Comparison of ENCODE assay signal across 15 mouse cellular contexts in the genomic region with DNA sequence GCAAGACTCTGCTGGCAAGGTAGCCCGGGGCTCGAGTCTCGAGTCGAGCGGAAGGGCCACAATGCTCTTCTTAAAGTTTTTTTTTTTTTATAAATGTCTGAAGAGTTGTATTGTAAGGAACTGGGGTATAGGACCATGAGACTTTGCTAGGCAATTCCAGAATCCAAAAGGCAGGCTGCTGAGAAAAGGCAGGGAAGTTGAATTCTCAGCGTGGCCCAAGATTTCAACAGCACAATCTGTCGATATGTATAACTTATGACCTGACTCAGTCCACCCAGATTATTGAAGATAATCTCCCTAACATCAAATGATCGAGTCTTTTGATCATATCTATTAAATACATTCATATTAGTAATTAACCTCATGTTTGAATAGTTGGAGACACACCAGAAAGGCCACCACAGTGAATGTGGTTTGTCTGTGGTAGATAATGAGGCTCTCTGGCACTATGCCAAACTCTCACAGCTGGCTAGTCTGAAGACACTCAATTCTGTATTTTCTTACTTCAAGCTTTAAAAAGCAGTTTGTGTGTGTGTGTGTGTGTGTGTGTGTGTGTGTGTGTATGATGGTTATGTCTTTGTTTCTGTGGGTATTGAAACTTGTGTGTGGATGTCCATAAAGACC.
DNase-seq lines count a peak whose midpoint lies in the region; ATAC-seq and TF ChIP-seq lines count a peak whose summit lies in the region.
"Had no signal": no experiment of that assay in that cellular context is flagged by ENCODE, and none has a peak within 500 bp of the region (broad histone marks: within the 10 kb centered on the region; RNA-seq: fewer than 3 reads in every experiment).

No protein-coding gene starts in this region.

- TF ChIP-seq RAD21 in MEL (IDR thresholded peaks at IDR 0.05; ENCODE audit: low read depth, low read length) = no peak

- no peak overlapping the region for H3K4me2 ChIP-seq in limb, embryonic 14.5 days (replicated peaks; ENCODE audit: low read depth, low read length, severe bottlenecking)
- H3K4me2 ChIP-seq in forebrain, embryonic 16.5 days (ENCODE audit: low read length) = no peak overlapping the region
- H3K4me2 ChIP-seq: hindbrain, embryonic 15.5 days; kidney, embryonic 15.5 days; liver, embryonic 13.5 days had no signal

- peak; percentile 65 to 71 for TF ChIP-seq EP300 in MEL (IDR thresholded peaks at IDR 0.05; ENCODE audit: low read depth in 1 of 2, low read length in 2 of 2)

- no peak overlapping the region for H3K27ac ChIP-seq in limb, embryonic 14.5 days (replicated peaks; ENCODE audit: low read depth, low read length)
- H3K27ac ChIP-seq in limb, embryonic 10.5 days = no peak overlapping the region
- H3K27ac ChIP-seq in MEL (ENCODE audit: control insufficient read depth, low read depth, low read length) = no peak overlapping the region
- no peak overlapping the region for H3K27ac ChIP-seq in forebrain, embryonic 16.5 days (ENCODE audit: low read length)
- H3K27ac ChIP-seq: hindbrain, embryonic 15.5 days; kidney, embryonic 15.5 days; liver, embryonic 13.5 days had no signal

- 91% methylated on average over 8 of the region's 8 CpGs for WGBS in limb, embryonic 14.5 days
- 94% methylated on average over 8 of the region's 8 CpGs for WGBS in limb, embryonic 10.5 days
- 73% methylated on average over 8 of the region's 8 CpGs for WGBS in forebrain, embryonic 16.5 days

- TF ChIP-seq POLR2A in limb, embryonic 14.5 days (IDR thresholded peaks at IDR 0.05; ENCODE audit: borderline replicate concordance, extremely low read depth, insufficient read depth, insufficient read length) = no peak
- TF ChIP-seq POLR2A in MEL (IDR thresholded peaks at IDR 0.05; ENCODE audit: control insufficient read depth in 1 of 2, insufficient read depth in 1 of 2, low read depth in 1 of 2, low read length in 2 of 2, poor library complexity in 1 of 2) = no peak

- peak; percentile 55 for DNase-seq in limb, embryonic 14.5 days (ENCODE audit: low spot score)
- no peak for DNase-seq in limb, embryonic 10.5 days (ENCODE audit: low spot score)
- peak; percentile 75 for DNase-seq in 416B (ENCODE audit: low read depth)
- DNase-seq in MEL (ENCODE audit: low read depth, low spot score) = peak; percentile 87
- DNase-seq in thymus, postnatal 4 days = no peak
- DNase-seq in layer of hippocampus, postnatal 36 days = no peak
- DNase-seq: adrenal gland, adult 2 months; cerebellum, adult 11 months; embryo, embryonic 11 days; gastrocnemius, postnatal 25 days; liver, embryonic 13.5 days had no signal

- H3K79me2 ChIP-seq in MEL (ENCODE audit: control insufficient read depth, insufficient read depth, low read length, poor library complexity) = no peaks in the 10 kb centered on the region

- H3K9ac ChIP-seq in limb, embryonic 14.5 days (ENCODE audit: low read depth, low read length, severe bottlenecking) = no peak overlapping the region
- H3K9ac ChIP-seq in MEL (ENCODE audit: control insufficient read depth, low read depth, low read length, poor library complexity, severe bottlenecking) = no peak overlapping the region
- no peak overlapping the region for H3K9ac ChIP-seq in forebrain, embryonic 16.5 days (replicated peaks; ENCODE audit: low read depth, low read length)
- H3K9ac ChIP-seq: hindbrain, embryonic 15.5 days; kidney, embryonic 15.5 days; liver, embryonic 13.5 days had no signal

- H3K4me3 ChIP-seq in limb, embryonic 14.5 days (replicated peaks; ENCODE audit: low read length) = no peak overlapping the region
- H3K4me3 ChIP-seq in limb, embryonic 10.5 days = no peak overlapping the region
- H3K4me3 ChIP-seq in MEL (ENCODE audit: control insufficient read depth in 1 of 2, insufficient read depth in 1 of 2, low read depth in 2 of 2, low read length in 2 of 2) = no peak overlapping the region
- no peak overlapping the region for H3K4me3 ChIP-seq in forebrain, embryonic 16.5 days (replicated peaks; ENCODE audit: low read length)
- H3K4me3 ChIP-seq: hindbrain, embryonic 15.5 days; kidney, embryonic 15.5 days; liver, embryonic 13.5 days had no signal

- peak; percentile 19; the same call in 1 of the 2 replicates for ATAC-seq in limb, embryonic 14.5 days (ENCODE audit: low FRiP score, low read depth)
- peak; percentile 50; the same call in 1 of the 2 replicates for ATAC-seq in forebrain, embryonic 16.5 days

- H3K27me3 ChIP-seq in limb, embryonic 14.5 days (ENCODE audit: control insufficient read depth, insufficient read depth, low read length) = no peaks in the 10 kb centered on the region
- H3K27me3 ChIP-seq in limb, embryonic 10.5 days (ENCODE audit: low read depth, poor library complexity, severe bottlenecking) = no peaks in the 10 kb centered on the region
- H3K27me3 ChIP-seq in MEL (ENCODE audit: control insufficient read depth in 1 of 2, insufficient read depth in 2 of 2, low read length in 2 of 2) = peaks cover 0 to 2% of the 10 kb centered on the region in 2 experiments; a peak in 1 of 4 replicates
- H3K27me3 ChIP-seq in forebrain, embryonic 16.5 days (replicated peaks; ENCODE audit: control insufficient read depth, insufficient read depth, low read length) = no peaks in the 10 kb centered on the region
- H3K27me3 ChIP-seq: hindbrain, embryonic 15.5 days; kidney, embryonic 15.5 days; liver, embryonic 13.5 days had no signal

- H3K4me1 ChIP-seq in limb, embryonic 14.5 days (ENCODE audit: control insufficient read depth, insufficient read depth, low read length) = no peaks in the 10 kb centered on the region
- H3K4me1 ChIP-seq in limb, embryonic 10.5 days = no peaks in the 10 kb centered on the region
- H3K4me1 ChIP-seq in MEL (ENCODE audit: control insufficient read depth in 1 of 2, insufficient read depth in 2 of 2, low read length in 2 of 2) = peaks cover 0 to 2% of the 10 kb centered on the region in 2 experiments; a peak in 1 of 4 replicates
- no peaks in the 10 kb centered on the region for H3K4me1 ChIP-seq in forebrain, embryonic 16.5 days (replicated peaks; ENCODE audit: control insufficient read depth, insufficient read depth, low read length)
- H3K4me1 ChIP-seq: hindbrain, embryonic 15.5 days; kidney, embryonic 15.5 days; liver, embryonic 13.5 days had no signal

- no peaks in the 10 kb centered on the region for H3K36me3 ChIP-seq in limb, embryonic 14.5 days (ENCODE audit: control insufficient read depth, insufficient read depth, low read length)
- no peaks in the 10 kb centered on the region for H3K36me3 ChIP-seq in limb, embryonic 10.5 days
- H3K36me3 ChIP-seq in MEL (ENCODE audit: control insufficient read depth in 1 of 2, insufficient read depth in 2 of 2, low read length in 2 of 2) = peaks cover 0 to 3% of the 10 kb centered on the region in 2 experiments; a peak in 2 of 4 replicates
- no peaks in the 10 kb centered on the region for H3K36me3 ChIP-seq in forebrain, embryonic 16.5 days (ENCODE audit: control insufficient read depth, insufficient read depth)
- H3K36me3 ChIP-seq: G1E; hindbrain, embryonic 15.5 days; kidney, embryonic 15.5 days; liver, embryonic 13.5 days had no signal

- TF ChIP-seq CTCF in MEL (IDR thresholded peaks at IDR 0.05 in 2 of 3, conservative IDR thresholded peaks at IDR 0.05 in 1 of 3; ENCODE audit: control insufficient read depth in 1 of 3, insufficient read depth in 1 of 3, low read depth in 2 of 3, low read length in 3 of 3, poor library complexity in 1 of 3, severe bottlenecking in 1 of 3) = no peak

- no peaks in the 10 kb centered on the region for H3K9me3 ChIP-seq in limb, embryonic 14.5 days (ENCODE audit: control insufficient read depth, low read length)
- no peaks in the 10 kb centered on the region for H3K9me3 ChIP-seq in limb, embryonic 10.5 days (replicated peaks)
- H3K9me3 ChIP-seq in MEL (replicated peaks; ENCODE audit: insufficient read depth, low read length) = no peaks in the 10 kb centered on the region
- H3K9me3 ChIP-seq in forebrain, embryonic 16.5 days (ENCODE audit: control insufficient read depth, low read length) = no peaks in the 10 kb centered on the region
- H3K9me3 ChIP-seq: G1E; hindbrain, embryonic 15.5 days; kidney, embryonic 15.5 days; liver, embryonic 13.5 days had no signal

TF ChIP-seq in MEL, 35 proteins besides CTCF, POLR2A, EP300 and RAD21:
- peak; percentile 89 for TF ChIP-seq GATA1 (IDR thresholded peaks at IDR 0.05; ENCODE audit: low read depth, low read length)
- peak; percentile 89 for TF ChIP-seq ETS1 (IDR thresholded peaks at IDR 0.05; ENCODE audit: low read depth, low read length)
- peak; percentile 76 for TF ChIP-seq TCF12 (IDR thresholded peaks at IDR 0.05; ENCODE audit: low read depth, low read length)
- TF ChIP-seq SIN3A (IDR thresholded peaks at IDR 0.05; ENCODE audit: low read length) = 0 out of 2 replicates have a peak, but pooled peaks have one; percentile 23
- peak; percentile 56; the same call in 1 of the 2 replicates for TF ChIP-seq RCOR1 (IDR thresholded peaks at IDR 0.05; ENCODE audit: low read depth, low read length)
- TF ChIP-seq KAT2A (conservative IDR thresholded peaks at IDR 0.05; ENCODE audit: low read depth, low read length) = no peak

Comparison
In these comparisons a context has a peak if more than half of its experiments do, and no peak if none do; other contexts are left out.
1. DNase-seq: peak in limb, embryonic 14.5 days (single experiment), 416B (single experiment) and MEL (single experiment); none in limb, embryonic 10.5 days (single experiment), thymus, postnatal 4 days (single experiment) and layer of hippocampus, postnatal 36 days (0 of 2).